Mouse (Mus musculus): ENCODE measurements at regions not wholly inside any gene's neighbourhood (a gene's known extent, or its start where the extent isn't known, plus 50 kb on each side); places are given as distances from the start of the nearest gene placed in this dataset.

- Histone ChIP-seq H3K9me3 (ENCODE audit: control insufficient read depth, low read length) (no peaks in the 10 kb centered on the region), H3K27me3 (replicated peaks; ENCODE audit: control insufficient read depth, insufficient read depth, low read length) (peaks cover 62% of the 10 kb centered on the region), H3K4me2 (no peak overlapping the region), H3K4me1 (replicated peaks; ENCODE audit: control insufficient read depth, insufficient read depth, low read length) (no peaks in the 10 kb centered on the region), H3K27ac (ENCODE audit: low read depth, low read length) (no peak overlapping the region), H3K36me3 (ENCODE audit: control insufficient read depth, insufficient read depth, low read length) (no peaks in the 10 kb centered on the region), H3K4me3 (ENCODE audit: low read depth, low read length) (no peak overlapping the region), H3K9ac (ENCODE audit: low read depth, low read length) (no peak overlapping the region)
- WGBS = 5% methylated on average over 25 of the region's 25 CpGs
- no peak for ATAC-seq (replicated peaks; ENCODE audit: low FRiP score)
- no peak for DNase-seq (ENCODE audit: low spot score)
Observed at GRCm38 (mm10) chr9:69669611-69670550, 90.9 kb downstream of the Foxb1 start.

GRCm38 (mm10) chr9:69668475-69669090 is 92.2 kb downstream of the Foxb1 start:
- H3K9ac ChIP-seq (ENCODE audit: low read depth, low read length) = no peak overlapping the region
- H3K27ac ChIP-seq (ENCODE audit: low read depth, low read length) = no peak overlapping the region
- no peak for DNase-seq (ENCODE audit: low spot score)
- H3K27me3 ChIP-seq (replicated peaks; ENCODE audit: control insufficient read depth, insufficient read depth, low read length) = peaks cover 62% of the 10 kb centered on the region
- H3K9me3 ChIP-seq (ENCODE audit: control insufficient read depth, low read length) = no peaks in the 10 kb centered on the region
- no peak overlapping the region for H3K4me3 ChIP-seq (ENCODE audit: low read depth, low read length)
- 6% methylated on average over 9 of the region's 9 CpGs for WGBS
- ATAC-seq (replicated peaks; ENCODE audit: low FRiP score) = no peak
- H3K36me3 ChIP-seq (ENCODE audit: control insufficient read depth, insufficient read depth, low read length) = no peaks in the 10 kb centered on the region
- no peak overlapping the region for H3K4me2 ChIP-seq
- H3K4me1 ChIP-seq (replicated peaks; ENCODE audit: control insufficient read depth, insufficient read depth, low read length) = no peaks in the 10 kb centered on the region

- H3K4me3 ChIP-seq (ENCODE audit: low read depth, low read length) = no peak overlapping the region
- H3K27ac ChIP-seq (ENCODE audit: low read depth, low read length) = no peak overlapping the region
- no peak overlapping the region for H3K9ac ChIP-seq (ENCODE audit: low read depth, low read length)
- no peak for DNase-seq (ENCODE audit: low spot score)
- ATAC-seq (replicated peaks; ENCODE audit: low FRiP score) = no peak
- no peaks in the 10 kb centered on the region for H3K36me3 ChIP-seq (ENCODE audit: control insufficient read depth, insufficient read depth, low read length)
- 67% methylated on average over 7 of the region's 7 CpGs for WGBS
- H3K9me3 ChIP-seq (ENCODE audit: control insufficient read depth, low read length) = no peaks in the 10 kb centered on the region
- no peak overlapping the region for H3K4me2 ChIP-seq
- peaks cover 52% of the 10 kb centered on the region for H3K27me3 ChIP-seq (replicated peaks; ENCODE audit: control insufficient read depth, insufficient read depth, low read length)
- no peaks in the 10 kb centered on the region for H3K4me1 ChIP-seq (replicated peaks; ENCODE audit: control insufficient read depth, insufficient read depth, low read length)
Observed at GRCm38 (mm10) chr9:69667064-69667533, 93.6 kb downstream of the Foxb1 start.

GRCm38 (mm10) chr9:69664201-69664600 is 96.5 kb downstream of the Foxb1 start:
- H3K27ac ChIP-seq (ENCODE audit: low read depth, low read length) = no peak overlapping the region
- H3K4me1 ChIP-seq (replicated peaks; ENCODE audit: control insufficient read depth, insufficient read depth, low read length) = no peaks in the 10 kb centered on the region
- 76% methylated on average over 3 of the region's 3 CpGs for WGBS
- no peak for DNase-seq (ENCODE audit: low spot score)
- H3K27me3 ChIP-seq (replicated peaks; ENCODE audit: control insufficient read depth, insufficient read depth, low read length) = peaks cover 25% of the 10 kb centered on the region
- ATAC-seq (replicated peaks; ENCODE audit: low FRiP score) = no peak
- no peak overlapping the region for H3K9ac ChIP-seq (ENCODE audit: low read depth, low read length)
- no peaks in the 10 kb centered on the region for H3K36me3 ChIP-seq (ENCODE audit: control insufficient read depth, insufficient read depth, low read length)
- H3K4me3 ChIP-seq (ENCODE audit: low read depth, low read length) = no peak overlapping the region
- no peaks in the 10 kb centered on the region for H3K9me3 ChIP-seq (ENCODE audit: control insufficient read depth, low read length)
- no peak overlapping the region for H3K4me2 ChIP-seq

- Histone ChIP-seq H3K9me3 (ENCODE audit: control insufficient read depth, low read length) (no peaks in the 10 kb centered on the region), H3K27ac (ENCODE audit: low read depth, low read length) (no peak overlapping the region), H3K9ac (ENCODE audit: low read depth, low read length) (no peak overlapping the region), H3K4me2 (no peak overlapping the region), H3K4me3 (ENCODE audit: low read depth, low read length) (no peak overlapping the region), H3K36me3 (ENCODE audit: control insufficient read depth, insufficient read depth, low read length) (no peaks in the 10 kb centered on the region), H3K27me3 (replicated peaks; ENCODE audit: control insufficient read depth, insufficient read depth, low read length) (peaks cover 7% of the 10 kb centered on the region), H3K4me1 (replicated peaks; ENCODE audit: control insufficient read depth, insufficient read depth, low read length) (no peaks in the 10 kb centered on the region)
- ATAC-seq (replicated peaks; ENCODE audit: low FRiP score) (no peak), DNase-seq (ENCODE audit: low spot score) (no peak)
- WGBS = 38% methylated on average over 5 of the region's 5 CpGs
Observed at GRCm38 (mm10) chr9:69662394-69662793, 98.3 kb downstream of the Foxb1 start.

GRCm38 (mm10) chr9:69658276-69658675 is 102.5 kb downstream of the Foxb1 start:
- Histone ChIP-seq H3K27me3 (replicated peaks; ENCODE audit: control insufficient read depth, insufficient read depth, low read length) (no peaks in the 10 kb centered on the region), H3K27ac (ENCODE audit: low read depth, low read length) (no peak overlapping the region), H3K36me3 (ENCODE audit: control insufficient read depth, insufficient read depth, low read length) (no peaks in the 10 kb centered on the region), H3K4me2 (no peak overlapping the region), H3K9ac (ENCODE audit: low read depth, low read length) (no peak overlapping the region), H3K9me3 (ENCODE audit: control insufficient read depth, low read length) (no peaks in the 10 kb centered on the region), H3K4me3 (ENCODE audit: low read depth, low read length) (no peak overlapping the region), H3K4me1 (replicated peaks; ENCODE audit: control insufficient read depth, insufficient read depth, low read length) (no peaks in the 10 kb centered on the region)
- ATAC-seq (replicated peaks; ENCODE audit: low FRiP score) (no peak), DNase-seq (ENCODE audit: low spot score) (no peak)
- 71% methylated on average over 4 of the region's 4 CpGs for WGBS

- Histone ChIP-seq H3K36me3 (ENCODE audit: control insufficient read depth, insufficient read depth, low read length) (no peaks in the 10 kb centered on the region), H3K4me1 (replicated peaks; ENCODE audit: control insufficient read depth, insufficient read depth, low read length) (no peaks in the 10 kb centered on the region), H3K27me3 (replicated peaks; ENCODE audit: control insufficient read depth, insufficient read depth, low read length) (no peaks in the 10 kb centered on the region), H3K9ac (ENCODE audit: low read depth, low read length) (no peak overlapping the region), H3K9me3 (ENCODE audit: control insufficient read depth, low read length) (no peaks in the 10 kb centered on the region), H3K4me2 (no peak overlapping the region), H3K27ac (ENCODE audit: low read depth, low read length) (no peak overlapping the region), H3K4me3 (ENCODE audit: low read depth, low read length) (no peak overlapping the region)
- DNase-seq (ENCODE audit: low spot score) (no peak), ATAC-seq (replicated peaks; ENCODE audit: low FRiP score) (no peak)
- WGBS = 72% methylated on average over 6 of the region's 6 CpGs
Observed at GRCm38 (mm10) chr9:69656053-69656452, 104.7 kb downstream of the Foxb1 start.

- no peak overlapping the region for H3K4me3 ChIP-seq (ENCODE audit: low read depth, low read length)
- WGBS = 58% methylated on average over 4 of the region's 4 CpGs
- H3K27me3 ChIP-seq (replicated peaks; ENCODE audit: control insufficient read depth, insufficient read depth, low read length) = no peaks in the 10 kb centered on the region
- ATAC-seq (replicated peaks; ENCODE audit: low FRiP score) (no peak), DNase-seq (ENCODE audit: low spot score) (no peak)
- no peak overlapping the region for H3K27ac ChIP-seq (ENCODE audit: low read depth, low read length)
- no peaks in the 10 kb centered on the region for H3K36me3 ChIP-seq (ENCODE audit: control insufficient read depth, insufficient read depth, low read length)
- H3K9me3 ChIP-seq (ENCODE audit: control insufficient read depth, low read length) = no peaks in the 10 kb centered on the region
- H3K9ac ChIP-seq (ENCODE audit: low read depth, low read length) = no peak overlapping the region
- H3K4me2 ChIP-seq = no peak overlapping the region
- H3K4me1 ChIP-seq (replicated peaks; ENCODE audit: control insufficient read depth, insufficient read depth, low read length) = no peaks in the 10 kb centered on the region
Observed at GRCm38 (mm10) chr9:69652106-69652505, 108.6 kb downstream of the Foxb1 start.
